Comparison of ENCODE assay signal across 30 mouse cellular contexts in the genomic region with DNA sequence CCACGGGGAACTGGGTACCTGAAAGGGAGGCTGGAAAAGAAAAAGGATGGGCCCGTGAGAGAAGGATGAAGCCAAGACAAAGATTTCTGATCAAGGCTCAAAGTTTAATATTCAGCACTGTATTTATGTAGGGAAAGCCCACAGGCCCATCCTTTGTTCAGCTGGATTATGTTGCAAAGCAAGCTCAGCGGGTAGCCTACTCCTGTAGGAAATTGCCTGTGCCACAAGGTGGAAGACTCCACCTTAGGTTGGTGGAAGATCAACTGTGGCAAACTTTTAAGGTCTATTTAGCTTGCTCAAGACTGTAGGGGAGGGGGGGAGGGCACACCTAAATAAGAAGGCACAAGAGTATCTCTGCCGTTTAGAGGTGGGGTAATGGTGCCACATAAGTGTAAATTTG. TPM values are rescaled to one million over a fixed set of nuclear protein-coding genes. Genes with fewer than 3 reads are reported as not detected.
DNase-seq lines count a peak whose midpoint lies in the region; ATAC-seq and TF ChIP-seq lines count a peak whose summit lies in the region.
"Had no signal": no experiment of that assay in that cellular context is flagged by ENCODE, and none has a peak within 500 bp of the region (broad histone marks: within the 10 kb centered on the region; RNA-seq: fewer than 3 reads in every experiment).

No protein-coding gene starts in this region.

- no peaks in the 10 kb centered on the region for H3K27me3 ChIP-seq in intestine, postnatal 0 days (replicated peaks; ENCODE audit: control insufficient read depth, insufficient read depth, low read length)
- H3K27me3 ChIP-seq in intestine, embryonic 15.5 days (replicated peaks): no peaks in the 10 kb centered on the region
- no peaks in the 10 kb centered on the region for H3K27me3 ChIP-seq in midbrain, postnatal 0 days (ENCODE audit: insufficient read depth, low read length)
- no peaks in the 10 kb centered on the region for H3K27me3 ChIP-seq in midbrain, embryonic 14.5 days (ENCODE audit: control insufficient read depth, insufficient read depth, low read length)
- H3K27me3 ChIP-seq: forebrain, embryonic 15.5 days; heart, embryonic 13.5 days; hindbrain, embryonic 15.5 days; limb, embryonic 12.5 days; liver, embryonic 15.5 days; neural tube, embryonic 15.5 days; Patski had no signal

- no peak overlapping the region for H3K4me3 ChIP-seq in intestine, postnatal 0 days (ENCODE audit: low read depth, low read length)
- no peak overlapping the region for H3K4me3 ChIP-seq in intestine, embryonic 15.5 days (replicated peaks)
- H3K4me3 ChIP-seq in midbrain, postnatal 0 days (ENCODE audit: low read depth, low read length): no peak overlapping the region
- no peak overlapping the region for H3K4me3 ChIP-seq in midbrain, embryonic 14.5 days (replicated peaks; ENCODE audit: low read depth, low read length)
- H3K4me3 ChIP-seq: forebrain, embryonic 15.5 days; gastrocnemius, adult 2 months; heart, adult 2 months; heart, embryonic 13.5 days; hindbrain, embryonic 15.5 days; layer of hippocampus, adult 2 months; left cerebral cortex, adult 2 months; limb, embryonic 12.5 days; liver, embryonic 15.5 days; midbrain, embryonic 12.5 days; neural tube, embryonic 15.5 days had no signal

- H3K27ac ChIP-seq in intestine, postnatal 0 days (ENCODE audit: low read depth, low read length): no peak overlapping the region
- no peak overlapping the region for H3K27ac ChIP-seq in intestine, embryonic 15.5 days
- no peak overlapping the region for H3K27ac ChIP-seq in midbrain, postnatal 0 days (ENCODE audit: low read depth, low read length)
- H3K27ac ChIP-seq in midbrain, embryonic 14.5 days (replicated peaks; ENCODE audit: low read depth, low read length): no peak overlapping the region
- H3K27ac ChIP-seq: forebrain, embryonic 15.5 days; gastrocnemius, adult 2 months; heart, adult 2 months; heart, embryonic 13.5 days; hindbrain, embryonic 15.5 days; layer of hippocampus, adult 2 months; left cerebral cortex, adult 2 months; limb, embryonic 12.5 days; liver, embryonic 15.5 days; midbrain, embryonic 12.5 days; neural tube, embryonic 15.5 days had no signal

- no peak overlapping the region for H3K4me2 ChIP-seq in intestine, postnatal 0 days (replicated peaks; ENCODE audit: low read depth)
- no peak overlapping the region for H3K4me2 ChIP-seq in intestine, embryonic 15.5 days (replicated peaks)
- no peak overlapping the region for H3K4me2 ChIP-seq in midbrain, postnatal 0 days (ENCODE audit: low read depth, low read length, poor library complexity, severe bottlenecking)
- H3K4me2 ChIP-seq in midbrain, embryonic 14.5 days (ENCODE audit: low read length): no peak overlapping the region
- H3K4me2 ChIP-seq: forebrain, embryonic 15.5 days; heart, embryonic 13.5 days; hindbrain, embryonic 15.5 days; limb, embryonic 12.5 days; liver, embryonic 15.5 days; lung, embryonic 14.5 days; midbrain, embryonic 12.5 days; neural tube, embryonic 15.5 days had no signal

- WGBS in intestine, postnatal 0 days: 57% methylated on average over 4 of the region's 4 CpGs
- 62% methylated on average over 4 of the region's 4 CpGs for WGBS in intestine, embryonic 15.5 days
- WGBS in midbrain, postnatal 0 days: 32% methylated on average over 4 of the region's 4 CpGs
- 27% methylated on average over 4 of the region's 4 CpGs for WGBS in midbrain, embryonic 14.5 days

- TF ChIP-seq CTCF in intestine, postnatal 0 days (IDR thresholded peaks at IDR 0.05; ENCODE audit: low read depth): peak; percentile 39
- peak; percentile 28; the same call in 1 of the 2 replicates for TF ChIP-seq CTCF in midbrain, postnatal 0 days (IDR thresholded peaks at IDR 0.05)

- DNase-seq in midbrain, postnatal 0 days (ENCODE audit: low spot score): no peak
- DNase-seq in midbrain, embryonic 14.5 days: no peak
- peak; percentile 98 for DNase-seq in R1 (ENCODE audit: low read depth, low spot score)
- DNase-seq in c-Kit-positive CD71-positive TER-119-positive erythroid progenitor cells, embryonic 14.5 days (ENCODE audit: low spot score): no peak
- DNase-seq: adrenal gland, postnatal 25 days; B cell, adult 2 months; cerebellum, adult 18-20 months; cerebellum, postnatal 10 days; gastrocnemius, adult 2 months; gastrocnemius, postnatal 36 days; heart, adult 2 months; heart, postnatal 10 days; kidney, postnatal 36 days; lung, embryonic 14.5 days; lung, postnatal 36 days; spleen, adult 18-20 months; thymus, postnatal 4 days had no signal

- no peak overlapping the region for H3K9ac ChIP-seq in intestine, postnatal 0 days (ENCODE audit: low read depth, low read length)
- no peak overlapping the region for H3K9ac ChIP-seq in intestine, embryonic 15.5 days
- no peak overlapping the region for H3K9ac ChIP-seq in midbrain, postnatal 0 days (replicated peaks; ENCODE audit: low read length, poor library complexity, severe bottlenecking)
- H3K9ac ChIP-seq in midbrain, embryonic 14.5 days (replicated peaks; ENCODE audit: low read length): no peak overlapping the region
- H3K9ac ChIP-seq: forebrain, embryonic 15.5 days; heart, embryonic 13.5 days; hindbrain, embryonic 15.5 days; limb, embryonic 12.5 days; liver, embryonic 15.5 days; lung, embryonic 14.5 days; midbrain, embryonic 12.5 days; neural tube, embryonic 15.5 days had no signal

- no peak for ATAC-seq in intestine, postnatal 0 days
- no peak for ATAC-seq in intestine, embryonic 15.5 days
- no peak for ATAC-seq in midbrain, postnatal 0 days (ENCODE audit: low FRiP score)
- no peak for ATAC-seq in midbrain, embryonic 14.5 days (ENCODE audit: low FRiP score, low TSS enrichment)
- ATAC-seq: forebrain, embryonic 15.5 days; Patski had no signal

- peaks cover 4% of the 10 kb centered on the region for H3K4me1 ChIP-seq in intestine, postnatal 0 days (replicated peaks; ENCODE audit: control insufficient read depth, insufficient read depth, low read length)
- peaks cover 11% of the 10 kb centered on the region for H3K4me1 ChIP-seq in intestine, embryonic 15.5 days (replicated peaks)
- no peaks in the 10 kb centered on the region for H3K4me1 ChIP-seq in midbrain, postnatal 0 days (ENCODE audit: insufficient read depth, low read length)
- peaks cover 9% of the 10 kb centered on the region; the same call in 1 of the 2 replicates for H3K4me1 ChIP-seq in midbrain, embryonic 14.5 days (ENCODE audit: control insufficient read depth, insufficient read depth, low read length)

- no peaks in the 10 kb centered on the region for H3K9me3 ChIP-seq in intestine, postnatal 0 days (ENCODE audit: control insufficient read depth)
- H3K9me3 ChIP-seq in intestine, embryonic 15.5 days: no peaks in the 10 kb centered on the region
- no peaks in the 10 kb centered on the region for H3K9me3 ChIP-seq in midbrain, postnatal 0 days (ENCODE audit: low read length)
- no peaks in the 10 kb centered on the region for H3K9me3 ChIP-seq in midbrain, embryonic 14.5 days (ENCODE audit: control insufficient read depth, low read length)
- H3K9me3 ChIP-seq: forebrain, embryonic 15.5 days; heart, embryonic 13.5 days; hindbrain, embryonic 15.5 days; limb, embryonic 12.5 days; liver, embryonic 15.5 days; midbrain, embryonic 12.5 days; neural tube, embryonic 15.5 days had no signal

- no peaks in the 10 kb centered on the region for H3K36me3 ChIP-seq in intestine, postnatal 0 days (ENCODE audit: control insufficient read depth, insufficient read depth)
- no peaks in the 10 kb centered on the region for H3K36me3 ChIP-seq in intestine, embryonic 15.5 days
- no peaks in the 10 kb centered on the region for H3K36me3 ChIP-seq in midbrain, postnatal 0 days (ENCODE audit: insufficient read depth, low read length)
- H3K36me3 ChIP-seq in midbrain, embryonic 14.5 days (ENCODE audit: control insufficient read depth, insufficient read depth, low read length): no peaks in the 10 kb centered on the region
- H3K36me3 ChIP-seq: forebrain, embryonic 15.5 days; heart, embryonic 13.5 days; hindbrain, embryonic 15.5 days; limb, embryonic 12.5 days; liver, embryonic 15.5 days; midbrain, embryonic 12.5 days; neural tube, embryonic 15.5 days had no signal

RNA-seq across cellular contexts. Expression of a gene that starts 14.8 kb away (rescaled TPM):
- 11.9 and 12.5 TPM in 2 replicates for polyA plus RNA-seq in intestine, postnatal 0 days (2015; fragmentation: Nextera tagmentation; extraction: Ambion mirVana)
- polyA plus RNA-seq in intestine, embryonic 15.5 days (2015; fragmentation: Nextera tagmentation; extraction: Ambion mirVana): 9.2 and 10.0 TPM in 2 replicates
- 16.0 and 18.0 TPM in 2 replicates for total RNA-seq in midbrain, postnatal 0 days (2014; rRNA removed)
- 6.7 and 7.2 TPM in 2 replicates for polyA plus RNA-seq in midbrain, postnatal 0 days (2015; fragmentation: Nextera tagmentation; extraction: Ambion mirVana)
- polyA plus RNA-seq in midbrain, embryonic 14.5 days (2014; fragmentation: Nextera tagmentation; extraction: Ambion mirVana): 13.9 and 16.9 TPM in 2 replicates
- total RNA-seq: MEL had no signal
